Mouse (Mus musculus): Measurements from ENCODE around the gene Erf. TPM values are rescaled to one million over a fixed set of nuclear protein-coding genes. Genes with fewer than 3 reads are reported as not detected.
"Not testable (repeated sequence)": the region's sequence is repeated elsewhere in the genome, so short reads cannot be mapped to it uniquely, and the experiment has no call there.

Erf gene
- polyA plus RNA-seq, 1 experiment from 2014 or later = 8.5 TPM

DNA sequence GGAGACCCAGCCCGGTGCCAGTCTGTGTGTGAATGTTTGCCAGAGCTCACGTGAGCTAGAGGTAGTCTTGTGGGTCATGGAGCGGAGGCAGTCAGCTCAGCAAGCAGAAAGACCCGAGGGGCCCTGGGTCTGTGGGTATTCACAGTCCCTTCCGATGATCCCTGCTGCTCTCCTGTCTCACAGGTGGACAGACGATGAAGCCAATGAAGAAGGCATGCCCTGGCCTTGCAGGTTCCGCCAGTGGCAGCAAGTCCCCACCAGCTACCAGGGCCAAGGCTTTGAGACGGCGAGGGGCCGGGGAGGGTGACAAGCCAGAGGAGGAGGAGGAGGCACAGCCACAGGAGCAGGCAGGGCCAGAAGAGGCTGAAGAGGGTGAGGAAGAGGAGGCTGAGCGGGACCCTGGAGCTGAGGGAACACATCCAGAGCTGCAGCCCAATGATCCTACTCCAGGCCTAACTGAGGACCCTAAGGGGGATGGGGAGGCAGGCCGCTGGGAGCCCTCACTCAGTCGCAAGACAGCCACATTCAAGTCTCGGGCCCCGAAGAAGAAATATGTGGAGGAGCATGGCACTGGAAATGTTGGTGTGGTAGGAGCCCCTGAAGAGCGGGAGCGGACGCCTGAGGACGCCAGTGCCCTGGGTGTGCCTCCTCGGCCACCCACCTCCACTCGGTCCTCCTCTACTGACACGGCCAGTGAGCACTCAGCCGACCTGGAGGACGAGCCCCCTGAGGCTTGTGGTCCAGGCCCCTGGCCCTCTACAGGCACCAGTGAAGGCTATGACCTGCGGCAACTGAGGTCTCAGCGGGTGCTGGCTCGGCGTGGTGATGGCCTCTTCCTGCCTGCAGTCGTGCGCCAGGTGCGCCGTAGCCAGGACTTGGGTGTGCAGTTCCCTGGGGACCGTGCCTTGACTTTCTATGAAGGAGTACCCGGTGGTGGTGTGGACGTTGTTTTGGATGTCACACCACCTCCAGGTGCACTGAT lies 20.4 kb upstream of the Erf start:
- peaks cover 45% of the 10 kb centered on the region for H3K4me1 ChIP-seq (ENCODE audit: control insufficient read depth, insufficient read depth, low read length)
- 89% methylated on average over 35 of the region's 35 CpGs for WGBS
- H3K27me3 ChIP-seq (ENCODE audit: control insufficient read depth, insufficient read depth, low read length) = no peaks in the 10 kb centered on the region
- ATAC-seq (replicated peaks; ENCODE audit: extremely low read depth, insufficient read depth, low FRiP score) = no peak
- H3K36me3 ChIP-seq (ENCODE audit: control insufficient read depth, insufficient read depth) = 0 out of 2 replicates have a peak, but pooled peaks cover 5% of the 10 kb centered on the region
- H3K9ac ChIP-seq (ENCODE audit: low read length) = peak overlapping the region; percentile 7; the same call in 1 of the 2 replicates
- no peak overlapping the region for H3K4me3 ChIP-seq (ENCODE audit: low read length)
- H3K4me2 ChIP-seq (ENCODE audit: low read depth, low read length) = no peak overlapping the region
- H3K9me3 ChIP-seq (replicated peaks; ENCODE audit: control insufficient read depth, low read length) = no peaks in the 10 kb centered on the region
- no peak overlapping the region for H3K27ac ChIP-seq (ENCODE audit: low read length)

DNA sequence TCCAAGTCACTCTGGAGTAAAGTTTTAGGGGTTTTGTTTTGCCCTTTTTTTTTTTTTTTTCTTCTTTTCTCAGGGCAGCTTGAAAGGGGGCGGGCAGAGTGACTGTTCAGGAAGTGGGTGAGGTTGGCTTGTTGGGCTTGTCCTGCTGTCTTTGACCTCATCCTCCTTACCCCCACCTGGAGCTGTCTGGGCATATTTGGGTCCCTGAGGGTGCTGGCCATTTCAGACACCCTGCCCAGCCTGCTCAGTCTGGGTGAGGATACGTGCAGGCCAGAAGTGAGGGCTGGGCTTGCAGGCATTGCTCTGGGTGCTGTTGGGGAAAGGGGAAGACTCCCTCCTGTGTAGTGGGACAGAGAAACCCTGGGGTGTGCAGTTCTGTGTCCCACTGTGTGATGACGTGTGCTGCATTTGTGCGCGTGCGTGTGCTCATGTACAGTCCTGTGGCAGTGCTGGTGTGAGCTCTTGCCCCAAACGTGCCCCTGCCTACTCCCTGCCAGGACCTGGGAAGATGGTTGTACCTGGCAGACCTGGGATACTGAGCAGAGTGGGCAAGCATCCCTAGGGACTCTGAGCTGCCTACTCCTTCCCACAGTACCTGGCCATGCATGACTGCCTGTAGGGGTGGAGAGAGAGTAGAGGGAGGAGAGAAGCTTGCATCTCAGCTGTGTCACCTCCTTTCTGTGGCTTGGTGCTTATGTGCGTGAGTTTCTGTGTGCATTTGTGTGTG lies 19.1 kb upstream of the Erf start:
- Histone ChIP-seq H3K36me3 (ENCODE audit: control insufficient read depth, insufficient read depth) (0 out of 2 replicates have a peak, but pooled peaks cover 5% of the 10 kb centered on the region), H3K9ac (ENCODE audit: low read length) (peak overlapping the region; percentile 92), H3K4me2 (ENCODE audit: low read depth, low read length) (peak overlapping the region; percentile 74), H3K4me3 (ENCODE audit: low read length) (peak overlapping the region; percentile 89), H3K27ac (ENCODE audit: low read length) (peak overlapping the region; percentile 84), H3K27me3 (ENCODE audit: control insufficient read depth, insufficient read depth, low read length) (no peaks in the 10 kb centered on the region), H3K9me3 (replicated peaks; ENCODE audit: control insufficient read depth, low read length) (no peaks in the 10 kb centered on the region), H3K4me1 (ENCODE audit: control insufficient read depth, insufficient read depth, low read length) (peaks cover 33% of the 10 kb centered on the region)
- WGBS = 78% methylated on average over 8 of the region's 8 CpGs
- no peak for ATAC-seq (replicated peaks; ENCODE audit: extremely low read depth, insufficient read depth, low FRiP score)

- peak overlapping the region; percentile 74 for H3K4me2 ChIP-seq (ENCODE audit: low read depth, low read length)
- H3K9me3 ChIP-seq (replicated peaks; ENCODE audit: control insufficient read depth, low read length) = no peaks in the 10 kb centered on the region
- H3K36me3 ChIP-seq (ENCODE audit: control insufficient read depth, insufficient read depth) = 0 out of 2 replicates have a peak, but pooled peaks cover 5% of the 10 kb centered on the region
- peak overlapping the region; percentile 84 for H3K27ac ChIP-seq (ENCODE audit: low read length)
- peaks cover 26% of the 10 kb centered on the region for H3K4me1 ChIP-seq (ENCODE audit: control insufficient read depth, insufficient read depth, low read length)
- peak overlapping the region; percentile 92 for H3K9ac ChIP-seq (ENCODE audit: low read length)
- no peaks in the 10 kb centered on the region for H3K27me3 ChIP-seq (ENCODE audit: control insufficient read depth, insufficient read depth, low read length)
- no peak for ATAC-seq (replicated peaks; ENCODE audit: extremely low read depth, insufficient read depth, low FRiP score)
- H3K4me3 ChIP-seq (ENCODE audit: low read length) = peak overlapping the region; percentile 89
- WGBS = 30% methylated on average over 4 of the region's 4 CpGs
These were observed 18.5 kb upstream of the Erf start for GRCm38 (mm10) chr7:25269029-25269428.

DNA sequence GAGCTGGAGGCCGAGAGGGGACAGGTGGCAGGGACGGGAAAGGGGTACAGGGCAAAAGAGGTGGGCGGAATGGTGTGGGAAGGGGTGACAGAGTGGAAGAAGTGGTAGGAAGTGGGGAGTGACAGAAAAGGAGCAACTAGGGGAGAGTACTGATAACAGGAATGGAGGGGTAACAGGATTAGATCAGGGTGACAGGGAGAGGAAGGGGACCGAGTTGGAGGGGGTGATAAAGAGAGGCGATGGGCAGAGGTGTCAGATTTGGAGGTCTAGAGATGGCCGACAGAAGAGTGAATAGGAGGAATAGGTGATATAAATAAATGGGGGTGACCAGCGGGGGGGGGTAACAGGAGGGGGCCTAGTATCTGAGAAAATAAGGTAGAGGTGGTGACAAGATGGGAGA lies 18.0 kb upstream of the Erf start:
- no peaks in the 10 kb centered on the region for H3K9me3 ChIP-seq (replicated peaks; ENCODE audit: control insufficient read depth, low read length)
- H3K4me3 ChIP-seq (ENCODE audit: low read length) = peak overlapping the region; percentile 89
- H3K27me3 ChIP-seq (ENCODE audit: control insufficient read depth, insufficient read depth, low read length) = no peaks in the 10 kb centered on the region
- H3K36me3 ChIP-seq (ENCODE audit: control insufficient read depth, insufficient read depth) = 0 out of 2 replicates have a peak, but pooled peaks cover 5% of the 10 kb centered on the region
- H3K27ac ChIP-seq (ENCODE audit: low read length) = peak overlapping the region; percentile 84
- WGBS = under 1% methylated on average over 7 of the region's 7 CpGs
- peak overlapping the region; percentile 74 for H3K4me2 ChIP-seq (ENCODE audit: low read depth, low read length)
- peaks cover 22% of the 10 kb centered on the region for H3K4me1 ChIP-seq (ENCODE audit: control insufficient read depth, insufficient read depth, low read length)
- ATAC-seq (replicated peaks; ENCODE audit: extremely low read depth, insufficient read depth, low FRiP score) = no peak
- H3K9ac ChIP-seq (ENCODE audit: low read length) = peak overlapping the region; percentile 92

DNA sequence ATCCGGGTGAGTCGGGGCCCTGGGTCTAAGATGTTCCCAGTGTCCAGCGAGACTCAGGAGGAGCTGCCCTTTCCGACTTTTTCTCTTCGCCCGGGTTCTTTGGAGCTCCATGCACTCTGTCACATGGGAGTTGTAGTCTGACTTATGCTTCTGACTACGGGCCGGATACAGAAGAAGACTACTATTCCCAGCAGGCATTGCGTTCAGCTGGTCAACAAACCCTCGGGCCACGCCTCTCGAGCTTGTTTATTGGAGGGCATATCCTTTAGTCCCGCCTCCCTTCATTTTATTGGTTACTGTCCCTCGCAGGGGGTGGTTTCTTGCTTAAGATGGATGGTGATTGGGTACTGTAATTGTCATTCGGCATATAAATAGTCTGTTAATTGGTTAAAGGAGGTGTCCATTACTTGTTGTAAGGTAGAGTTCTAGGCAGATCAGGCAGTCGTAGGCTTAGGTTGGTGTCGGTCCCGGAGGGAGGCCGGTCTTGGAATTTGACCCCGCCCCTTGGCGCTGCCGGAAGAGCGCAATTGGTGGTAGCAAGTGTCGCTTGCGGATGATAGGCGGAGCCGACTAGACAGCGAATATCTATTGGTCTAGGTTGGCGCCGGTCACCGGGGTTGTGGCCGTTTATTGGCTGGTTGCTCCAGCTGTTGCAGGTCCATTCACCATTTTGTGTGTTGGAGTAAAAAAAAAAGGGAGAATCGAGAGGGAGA lies 17.3 kb upstream of the Erf start:
- Histone ChIP-seq H3K9ac (ENCODE audit: low read length) (peak overlapping the region; percentile 92), H3K27me3 (ENCODE audit: control insufficient read depth, insufficient read depth, low read length) (no peaks in the 10 kb centered on the region), H3K4me3 (ENCODE audit: low read length) (peak overlapping the region; percentile 89), H3K4me1 (ENCODE audit: control insufficient read depth, insufficient read depth, low read length) (peaks cover 19% of the 10 kb centered on the region), H3K27ac (ENCODE audit: low read length) (peak overlapping the region; percentile 96), H3K4me2 (ENCODE audit: low read depth, low read length) (peak overlapping the region; percentile 80), H3K9me3 (replicated peaks; ENCODE audit: control insufficient read depth, low read length) (no peaks in the 10 kb centered on the region), H3K36me3 (ENCODE audit: control insufficient read depth, insufficient read depth) (0 out of 2 replicates have a peak, but pooled peaks cover 5% of the 10 kb centered on the region)
- WGBS = under 1% methylated on average over 33 of the region's 33 CpGs
- peak; percentile 92 for ATAC-seq (replicated peaks; ENCODE audit: extremely low read depth, insufficient read depth, low FRiP score)

- Histone ChIP-seq H3K36me3 (ENCODE audit: control insufficient read depth, insufficient read depth) (0 out of 2 replicates have a peak, but pooled peaks cover 5% of the 10 kb centered on the region), H3K9me3 (replicated peaks; ENCODE audit: control insufficient read depth, low read length) (no peaks in the 10 kb centered on the region), H3K4me3 (ENCODE audit: low read length) (peak within 1 kb of the TSS; percentile 89), H3K4me2 (ENCODE audit: low read depth, low read length) (peak within 1 kb of the TSS; percentile 80), H3K9ac (ENCODE audit: low read length) (peak within 1 kb of the TSS; percentile 92), H3K4me1 (ENCODE audit: control insufficient read depth, insufficient read depth, low read length) (peaks cover 19% of the 10 kb centered on the region), H3K27me3 (ENCODE audit: control insufficient read depth, insufficient read depth, low read length) (no peaks in the 10 kb centered on the region), H3K27ac (ENCODE audit: low read length) (peak within 1 kb of the TSS; percentile 96)
- ATAC-seq (replicated peaks; ENCODE audit: extremely low read depth, insufficient read depth, low FRiP score) = peak; percentile 85
- 0% methylated on average over 29 of the region's 29 CpGs for WGBS
These were observed 16.8 kb upstream of the Erf start, which contains the start of gene Cic for GRCm38 (mm10) chr7:25267301-25267750. Gene Cic (plus strand): TSS chr7:25267704.

DNA sequence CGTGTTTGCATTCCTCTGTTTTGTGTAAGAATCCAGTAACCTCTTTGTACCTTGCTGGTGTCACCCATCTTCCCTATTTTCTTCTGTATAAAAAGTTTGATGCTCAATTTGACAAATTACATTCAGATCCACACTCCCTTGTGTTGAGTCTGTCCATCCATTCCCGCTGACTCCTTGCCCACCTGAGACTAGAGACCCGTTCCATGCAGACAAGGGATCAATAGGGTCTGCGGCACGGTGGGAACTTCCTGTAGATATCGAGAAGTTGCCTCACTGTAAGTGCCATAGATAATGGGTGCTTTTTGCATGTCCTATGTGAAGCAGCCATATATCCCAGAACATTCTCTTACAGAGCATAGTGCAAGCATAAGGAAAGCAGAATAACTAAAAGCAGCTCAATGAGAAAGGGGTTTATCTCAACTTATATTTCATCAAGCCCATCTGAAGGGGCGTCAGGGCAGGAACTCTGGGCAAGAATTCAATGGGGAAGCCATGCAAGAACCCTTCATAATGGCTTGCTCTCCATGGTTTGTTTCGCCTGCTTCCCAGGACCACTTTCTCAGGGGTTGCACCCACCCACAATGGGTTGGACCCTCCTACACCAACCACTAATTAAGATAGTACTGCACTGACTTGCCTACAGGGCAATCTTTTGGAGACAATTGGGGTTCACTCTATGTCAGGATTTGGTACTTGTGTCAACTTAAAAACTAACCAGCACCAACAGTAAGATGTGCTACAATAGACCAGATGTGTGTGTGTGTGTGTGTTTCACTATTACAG lies 15.8 kb upstream of the Erf start:
- no peak for ATAC-seq (replicated peaks; ENCODE audit: extremely low read depth, insufficient read depth, low FRiP score)
- Histone ChIP-seq H3K9me3 (replicated peaks; ENCODE audit: control insufficient read depth, low read length) (no peaks in the 10 kb centered on the region), H3K36me3 (ENCODE audit: control insufficient read depth, insufficient read depth) (no peaks in the 10 kb centered on the region), H3K27ac (ENCODE audit: low read length) (no peak overlapping the region), H3K9ac (ENCODE audit: low read length) (no peak overlapping the region), H3K4me1 (ENCODE audit: control insufficient read depth, insufficient read depth, low read length) (peaks cover 19% of the 10 kb centered on the region), H3K27me3 (ENCODE audit: control insufficient read depth, insufficient read depth, low read length) (no peaks in the 10 kb centered on the region), H3K4me2 (ENCODE audit: low read depth, low read length) (peak overlapping the region; percentile 80), H3K4me3 (ENCODE audit: low read length) (no peak overlapping the region)
- WGBS = 73% methylated on average over 8 of the region's 8 CpGs

- not testable (repeated sequence) for H3K27me3 ChIP-seq (ENCODE audit: control insufficient read depth, insufficient read depth, low read length); H3K4me3 ChIP-seq (ENCODE audit: low read length); H3K9ac ChIP-seq (ENCODE audit: low read length); H3K36me3 ChIP-seq (ENCODE audit: control insufficient read depth, insufficient read depth); H3K27ac ChIP-seq (ENCODE audit: low read length); H3K4me2 ChIP-seq (ENCODE audit: low read depth, low read length); ATAC-seq (replicated peaks; ENCODE audit: extremely low read depth, insufficient read depth, low FRiP score); H3K9me3 ChIP-seq (replicated peaks; ENCODE audit: control insufficient read depth, low read length)
- H3K4me1 ChIP-seq (ENCODE audit: control insufficient read depth, insufficient read depth, low read length) = peaks cover 19% of the 10 kb centered on the region
- 63% methylated on average over 5 of the region's 5 CpGs for WGBS
These were observed 15.2 kb upstream of the Erf start for GRCm38 (mm10) chr7:25265743-25266142.

Data from heart, embryonic 16.5 days (tissue).